Mouse (Mus musculus) lung, postnatal 0 days (tissue): ENCODE results near the gene Osm.

ENCODE experiments used
- CTCF ChIP-seq: IDR thresholded peaks from 2 replicates; pipeline ENCODE4 v1.5.1; 2016; ENCODE audit warnings: antibody characterized with exemption, mild to moderate bottlenecking
- EP300 ChIP-seq: IDR thresholded peaks from 2 replicates; pipeline ENCODE4 v1.6.1; 2016; ENCODE audit warnings: antibody characterized with exemption, mild to moderate bottlenecking, control low read depth

DNA sequence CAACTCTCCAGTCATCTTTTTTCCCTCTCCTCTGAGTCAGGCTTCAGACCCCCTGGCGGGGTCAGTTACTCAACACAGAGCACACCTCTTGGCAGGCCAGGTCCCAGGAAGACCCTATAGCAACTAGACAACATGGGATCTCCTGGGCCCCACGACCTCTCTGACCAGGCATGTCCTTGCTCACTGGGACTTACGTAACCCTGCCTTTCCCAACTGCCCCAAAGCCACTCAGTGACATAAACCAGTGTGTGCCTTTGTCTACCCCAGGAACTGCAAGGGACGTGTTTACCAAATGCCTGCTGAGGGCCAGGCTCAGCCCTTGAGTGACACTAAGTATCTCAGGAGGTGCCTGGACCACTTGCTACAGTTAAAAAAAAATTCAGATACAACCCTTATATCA lies 6.4 kb upstream of the Osm start:
- TF ChIP-seq EP300 = no peak
- no peak for TF ChIP-seq CTCF
